Mouse (Mus musculus): ENCODE measurements at regions not wholly inside any gene's neighbourhood (a gene's known extent, or its start where the extent isn't known, plus 50 kb on each side); places are given as distances from the start of the nearest gene placed in this dataset.

DNA sequence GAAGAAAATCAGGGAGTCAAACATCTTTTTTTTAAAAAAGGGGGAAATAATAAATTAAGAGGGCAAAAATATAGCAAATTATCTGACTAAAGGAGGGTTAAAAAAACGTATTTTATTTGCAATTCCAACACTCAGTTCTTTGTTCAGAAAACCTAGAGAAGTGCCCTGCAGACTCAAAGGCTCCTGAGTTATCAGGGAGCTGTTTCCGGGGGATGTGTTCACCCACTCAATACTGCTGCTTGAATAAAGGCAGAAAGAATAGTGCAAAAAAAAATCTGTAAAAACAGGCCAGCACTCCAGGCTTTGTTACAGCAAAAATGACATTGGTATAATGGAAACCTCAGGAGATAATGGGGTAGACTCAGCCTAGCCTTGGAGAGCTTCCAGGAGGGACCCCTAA lies 270.6 kb downstream of the Inhba start:
- no peak for TF ChIP-seq POLR2A (IDR thresholded peaks at IDR 0.05; ENCODE audit: low read depth, low read length)
- TF ChIP-seq CTCF (IDR thresholded peaks at IDR 0.05; ENCODE audit: borderline replicate concordance, insufficient read depth, low read length) = no peak
